Mouse (Mus musculus): Measurements from ENCODE around the gene Lage3. TPM values are rescaled to one million over a fixed set of nuclear protein-coding genes. Genes with fewer than 3 reads are reported as not detected.

Gene Lage3
- polyA plus RNA-seq (2011; ENCODE audit: insufficient read depth, insufficient read length, low read depth, missing spikeins): 54.0 and 54.4 TPM in 2 replicates

- no peaks in the 10 kb centered on the region for H3K9me3 ChIP-seq (replicated peaks; ENCODE audit: control insufficient read depth, insufficient read depth, low read length, poor library complexity, severe bottlenecking)
- no peaks in the 10 kb centered on the region for H3K4me1 ChIP-seq (ENCODE audit: control insufficient read depth, insufficient read depth, low read length)
- H3K36me3 ChIP-seq (ENCODE audit: control insufficient read depth, insufficient read depth, low read length, poor library complexity, severe bottlenecking): no peaks in the 10 kb centered on the region
- peak; percentile 71 for TF ChIP-seq POLR2A (IDR thresholded peaks at IDR 0.05; ENCODE audit: insufficient read depth, low read length)
- TF ChIP-seq EP300 (IDR thresholded peaks at IDR 0.05; ENCODE audit: insufficient read depth, low read depth, low read length): no peak
- peak within 1 kb of the TSS; percentile 87 for H3K9ac ChIP-seq (ENCODE audit: low read depth, poor library complexity, severe bottlenecking)
- no peaks in the 10 kb centered on the region for H3K27me3 ChIP-seq (ENCODE audit: control insufficient read depth, insufficient read depth, low read length, poor library complexity, severe bottlenecking)
- H3K4me3 ChIP-seq (ENCODE audit: low read depth, low read length): peak within 1 kb of the TSS; percentile 98
- H3K27ac ChIP-seq (ENCODE audit: insufficient read depth, low read length): peak within 1 kb of the TSS; percentile 55
These were observed at the start of gene Lage3 for GRCm38 (mm10) chrX:74353467-74353770. Gene Lage3, minus strand, starts transcription at chrX:74353618.

- H3K27me3 ChIP-seq (ENCODE audit: control insufficient read depth, insufficient read depth, low read length, poor library complexity, severe bottlenecking): no peaks in the 10 kb centered on the region
- no peak overlapping the region for H3K4me3 ChIP-seq (ENCODE audit: low read depth, low read length)
- no peaks in the 10 kb centered on the region for H3K4me1 ChIP-seq (ENCODE audit: control insufficient read depth, insufficient read depth, low read length)
- H3K36me3 ChIP-seq (ENCODE audit: control insufficient read depth, insufficient read depth, low read length, poor library complexity, severe bottlenecking): no peaks in the 10 kb centered on the region
- H3K27ac ChIP-seq (ENCODE audit: insufficient read depth, low read length): no peak overlapping the region
- no peaks in the 10 kb centered on the region for H3K9me3 ChIP-seq (replicated peaks; ENCODE audit: control insufficient read depth, insufficient read depth, low read length, poor library complexity, severe bottlenecking)
- TF ChIP-seq POLR2A (IDR thresholded peaks at IDR 0.05; ENCODE audit: insufficient read depth, low read length) (no peak), EP300 (IDR thresholded peaks at IDR 0.05; ENCODE audit: insufficient read depth, low read depth, low read length) (no peak), CTCF (IDR thresholded peaks at IDR 0.05; ENCODE audit: low read depth, low read length) (no peak)
- H3K9ac ChIP-seq (ENCODE audit: low read depth, poor library complexity, severe bottlenecking): no peak overlapping the region
These were observed 46.7 kb upstream of the Lage3 start for GRCm38 (mm10) chrX:74400136-74400535.

GRCm38 (mm10) chrX:74392535-74393443 lies 39.4 kb upstream of the Lage3 start, which contains the start of the genes Fam3a and Ikbkg:
Gene Fam3a, minus strand, starts transcription at chrX:74393272.
Gene Ikbkg, plus strand, starts transcription at chrX:74393290.
- peak within 1 kb of the TSS; percentile 48 for H3K9ac ChIP-seq (ENCODE audit: low read depth, poor library complexity, severe bottlenecking)
- no peaks in the 10 kb centered on the region for H3K36me3 ChIP-seq (ENCODE audit: control insufficient read depth, insufficient read depth, low read length, poor library complexity, severe bottlenecking)
- no peaks in the 10 kb centered on the region for H3K9me3 ChIP-seq (replicated peaks; ENCODE audit: control insufficient read depth, insufficient read depth, low read length, poor library complexity, severe bottlenecking)
- peak within 1 kb of the TSS; percentile 82 for H3K4me3 ChIP-seq (ENCODE audit: low read depth, low read length)
- no peaks in the 10 kb centered on the region for H3K4me1 ChIP-seq (ENCODE audit: control insufficient read depth, insufficient read depth, low read length)
- TF ChIP-seq EP300 (IDR thresholded peaks at IDR 0.05; ENCODE audit: insufficient read depth, low read depth, low read length) (0 out of 2 replicates have a peak, but pooled peaks have one; percentile 13), POLR2A (IDR thresholded peaks at IDR 0.05; ENCODE audit: insufficient read depth, low read length) (peak; percentile 83), CTCF (IDR thresholded peaks at IDR 0.05; ENCODE audit: low read depth, low read length) (peak; percentile 26)
- no peaks in the 10 kb centered on the region for H3K27me3 ChIP-seq (ENCODE audit: control insufficient read depth, insufficient read depth, low read length, poor library complexity, severe bottlenecking)
- no peak within 1 kb of the TSS for H3K27ac ChIP-seq (ENCODE audit: insufficient read depth, low read length)

GRCm38 (mm10) chrX:74388153-74388552 lies 34.7 kb upstream of the Lage3 start:
- no peaks in the 10 kb centered on the region for H3K27me3 ChIP-seq (ENCODE audit: control insufficient read depth, insufficient read depth, low read length, poor library complexity, severe bottlenecking)
- H3K9ac ChIP-seq (ENCODE audit: low read depth, poor library complexity, severe bottlenecking): no peak overlapping the region
- no peaks in the 10 kb centered on the region for H3K36me3 ChIP-seq (ENCODE audit: control insufficient read depth, insufficient read depth, low read length, poor library complexity, severe bottlenecking)
- H3K4me1 ChIP-seq (ENCODE audit: control insufficient read depth, insufficient read depth, low read length): no peaks in the 10 kb centered on the region
- H3K4me3 ChIP-seq (ENCODE audit: low read depth, low read length): no peak overlapping the region
- no peaks in the 10 kb centered on the region for H3K9me3 ChIP-seq (replicated peaks; ENCODE audit: control insufficient read depth, insufficient read depth, low read length, poor library complexity, severe bottlenecking)
- no peak overlapping the region for H3K27ac ChIP-seq (ENCODE audit: insufficient read depth, low read length)
- TF ChIP-seq EP300 (IDR thresholded peaks at IDR 0.05; ENCODE audit: insufficient read depth, low read depth, low read length) (no peak), CTCF (IDR thresholded peaks at IDR 0.05; ENCODE audit: low read depth, low read length) (no peak), POLR2A (IDR thresholded peaks at IDR 0.05; ENCODE audit: insufficient read depth, low read length) (no peak)

GRCm38 (mm10) chrX:74384451-74384850 lies 31.0 kb upstream of the Lage3 start:
- H3K4me3 ChIP-seq (ENCODE audit: low read depth, low read length): no peak overlapping the region
- H3K36me3 ChIP-seq (ENCODE audit: control insufficient read depth, insufficient read depth, low read length, poor library complexity, severe bottlenecking): no peaks in the 10 kb centered on the region
- TF ChIP-seq EP300 (IDR thresholded peaks at IDR 0.05; ENCODE audit: insufficient read depth, low read depth, low read length) (no peak), POLR2A (IDR thresholded peaks at IDR 0.05; ENCODE audit: insufficient read depth, low read length) (no peak), CTCF (IDR thresholded peaks at IDR 0.05; ENCODE audit: low read depth, low read length) (no peak)
- no peaks in the 10 kb centered on the region for H3K4me1 ChIP-seq (ENCODE audit: control insufficient read depth, insufficient read depth, low read length)
- no peak overlapping the region for H3K27ac ChIP-seq (ENCODE audit: insufficient read depth, low read length)
- H3K9ac ChIP-seq (ENCODE audit: low read depth, poor library complexity, severe bottlenecking): no peak overlapping the region
- H3K27me3 ChIP-seq (ENCODE audit: control insufficient read depth, insufficient read depth, low read length, poor library complexity, severe bottlenecking): no peaks in the 10 kb centered on the region
- no peaks in the 10 kb centered on the region for H3K9me3 ChIP-seq (replicated peaks; ENCODE audit: control insufficient read depth, insufficient read depth, low read length, poor library complexity, severe bottlenecking)
